Mouse (Mus musculus) G1E (cell line): ENCODE data around the gene Dlgap1.

Experiments used
- CTCF ChIP-seq: IDR thresholded peaks from 2 replicates; pipeline ENCODE4 v1.5.1; 2012; ENCODE audit warnings: low read depth, low read length, inconsistent platforms, mixed read lengths
- GATA2 ChIP-seq: IDR thresholded peaks from 2 replicates; pipeline ENCODE4 v1.6.1; 2012; ENCODE audit warnings: low read depth, low read length, inconsistent platforms, borderline replicate concordance
- POLR2AphosphoS5 ChIP-seq: IDR thresholded peaks from 2 replicates; pipeline ENCODE4 v1.6.1; 2012; ENCODE audit warnings: low read depth, low read length, inconsistent platforms; ENCODE audit not compliant: insufficient replicate concordance

- TF ChIP-seq GATA2: no peak
- no peak for TF ChIP-seq POLR2AphosphoS5
- no peak for TF ChIP-seq CTCF
Measured at GRCm38 (mm10) chr17:70622493-70622892, 653.6 kb downstream of the Dlgap1 start.
